Mouse (Mus musculus) kidney, embryonic 14.5 days (tissue): ENCODE measurements around the gene Sarnp. TPM values are rescaled to one million over a fixed set of nuclear protein-coding genes. Genes with fewer than 3 reads are reported as not detected.

ENCODE experiments used
- polyA plus RNA-seq: library from polyadenylated mRNA; unstranded; fragments of >200 nt; fragmentation: Nextera tagmentation; extraction: Ambion mirVana; gene quantifications from 2 replicates; pipeline ENCODE4 v1.2.1, GENCODE M21; 2014

Sarnp gene
- polyA plus RNA-seq, 1 experiment from 2014 or later = 219 TPM

Other genes starting within 250 kb of the Sarnp start
- 5.1 and 11.8 TPM in 2 replicates for gene Erbb3, start 227.7 kb upstream of the Sarnp start, polyA plus RNA-seq
- gene Rps26, start 190.6 kb upstream of the Sarnp start, polyA plus RNA-seq = 1,019 and 1,352 TPM in 2 replicates
- gene Ikzf4, start 171.3 kb upstream of the Sarnp start, polyA plus RNA-seq = 1.8 and 2.8 TPM in 2 replicates
- gene Suox, start 143.3 kb upstream of the Sarnp start, polyA plus RNA-seq = 6.8 and 10.1 TPM in 2 replicates
- gene Rab5b, start 121.1 kb upstream of the Sarnp start, polyA plus RNA-seq = 34.9 and 54.6 TPM in 2 replicates
- gene Pmel, start 113.1 kb upstream of the Sarnp start, polyA plus RNA-seq = 1.0 and 2.6 TPM in 2 replicates
- 98.1 and 103 TPM in 2 replicates for gene Cdk2, start 112.3 kb upstream of the Sarnp start, polyA plus RNA-seq
- gene Dgka, start 72.5 kb upstream of the Sarnp start, polyA plus RNA-seq = 4.1 and 4.7 TPM in 2 replicates
- gene Pym1, start 69.4 kb upstream of the Sarnp start, polyA plus RNA-seq = 41.3 and 55.4 TPM in 2 replicates
- 0.24 and 0.60 TPM in 2 replicates for gene Mmp19, start 26.4 kb upstream of the Sarnp start, polyA plus RNA-seq
- gene Dnajc14, start 13.3 kb upstream of the Sarnp start, polyA plus RNA-seq = 25.8 and 36.9 TPM in 2 replicates
- gene Tmem198b, start 13.0 kb upstream of the Sarnp start, polyA plus RNA-seq = 14.6 and 15.9 TPM in 2 replicates
- 86.6 and 106 TPM in 2 replicates for gene Ormdl2, start 4.3 kb downstream of the Sarnp start, polyA plus RNA-seq
- 7.2 and 8.7 TPM in 2 replicates for gene Gdf11, start 74.4 kb downstream of the Sarnp start, polyA plus RNA-seq
- gene Cd63, start 83.7 kb downstream of the Sarnp start, polyA plus RNA-seq = 479 and 521 TPM in 2 replicates
- 14.5 and 15.7 TPM in 2 replicates for gene Rdh5, start 105.6 kb downstream of the Sarnp start, polyA plus RNA-seq
- 219 and 258 TPM in 2 replicates for gene Bloc1s1, start 106.7 kb downstream of the Sarnp start, polyA plus RNA-seq
- gene Itga7, start 116.5 kb downstream of the Sarnp start, polyA plus RNA-seq = 0.77 and 1.3 TPM in 2 replicates
- 0.21 and 1.4 TPM in 2 replicates for gene Mettl7b, start 143.7 kb downstream of the Sarnp start, polyA plus RNA-seq
- not detected in 2 replicates for gene Olfr9, start 172.1 kb downstream of the Sarnp start, polyA plus RNA-seq
- gene Olfr763, start 193.5 kb downstream of the Sarnp start, polyA plus RNA-seq = not detected in 2 replicates
- gene Olfr764-ps1, start 222.6 kb downstream of the Sarnp start, polyA plus RNA-seq = not detected in 2 replicates
- not detected in 2 replicates for gene Olfr765, start 232.7 kb downstream of the Sarnp start, polyA plus RNA-seq